Mouse (Mus musculus) heart, embryonic 11.5 days (tissue): ENCODE measurements at regions not wholly inside any gene's neighbourhood (a gene's known extent, or its start where the extent isn't known, plus 50 kb on each side); places are given as distances from the start of the nearest gene placed in this dataset.

Source experiments
- ATAC-seq: fragments of 200-750 bp; cut with Nextera tagmentation; replicated peaks from 2 replicates; pipeline ENCODE4 v1.8.0; 2017; ENCODE audit warnings: moderate library complexity; ENCODE audit not compliant: insufficient number of reproducible peaks, low FRiP score, low TSS enrichment
- H3K27ac ChIP-seq: fragments of 300-500 bp; sonication (generic); 2 replicates; pipeline ENCODE4 v1.5.1; 2014; ENCODE audit warnings: mild to moderate bottlenecking, low read depth, low read length
- H3K27me3 ChIP-seq: fragments of 300-500 bp; sonication (generic); 2 replicates; pipeline ENCODE4 v1.6.1; 2014; ENCODE audit warnings: mild to moderate bottlenecking, low read length, mixed read lengths; ENCODE audit not compliant: control insufficient read depth, insufficient read depth
- H3K36me3 ChIP-seq: fragments of 300-500 bp; sonication (generic); 2 replicates; pipeline ENCODE4 v1.6.1; 2014; ENCODE audit warnings: mild to moderate bottlenecking, low read length, moderate library complexity, mixed read lengths; ENCODE audit not compliant: control insufficient read depth, insufficient read depth
- H3K4me1 ChIP-seq: fragments of 300-500 bp; sonication (generic); 2 replicates; pipeline ENCODE4 v1.6.1; 2014; ENCODE audit warnings: low read length; ENCODE audit not compliant: control insufficient read depth, insufficient read depth
- H3K4me2 ChIP-seq: fragments of 300-500 bp; sonication (generic); 2 replicates; pipeline ENCODE4 v1.6.1; 2014; ENCODE audit warnings: mild to moderate bottlenecking, moderate library complexity
- H3K4me3 ChIP-seq: fragments of 300-500 bp; sonication (generic); 2 replicates; pipeline ENCODE4 v1.5.1; 2014; ENCODE audit warnings: low read depth, low read length
- H3K9ac ChIP-seq: fragments of 300-500 bp; sonication (generic); 2 replicates; pipeline ENCODE4 v1.6.1; 2014; ENCODE audit warnings: mild to moderate bottlenecking, low read depth, low read length, moderate library complexity
- H3K9me3 ChIP-seq: fragments of 300-500 bp; sonication (generic); replicated peaks from 2 replicates; pipeline ENCODE4 v1.6.1; 2016; ENCODE audit warnings: low read length; ENCODE audit not compliant: control insufficient read depth
- WGBS: fragments of 180-500 bp; shearing (Covaris S2); extraction: QIAGEN DNeasy Blood & Tissue Kit; methylation state at CpG from one replicate; pipeline ENCODE4 v1.1.7; 2014; ENCODE audit not compliant: insufficient replicate concordance; 5-methylcytosine and 5-hydroxymethylcytosine counted together

GRCm38 (mm10) chr8:8440903-8441302, 220.1 kb downstream of the Efnb2 start:
- Histone ChIP-seq H3K4me2 (peak overlapping the region; percentile 48), H3K27me3 (no peaks in the 10 kb centered on the region), H3K4me1 (peaks cover 6% of the 10 kb centered on the region), H3K27ac (peak overlapping the region; percentile 35), H3K9me3 (no peaks in the 10 kb centered on the region), H3K4me3 (no peak overlapping the region), H3K9ac (no peak overlapping the region), H3K36me3 (no peaks in the 10 kb centered on the region)
- ATAC-seq, result peak; percentile 52; the same call in 1 of the 2 replicates
- WGBS, result 50% methylated on average over 8 of the region's 8 CpGs

GRCm38 (mm10) chr8:8426201-8426600, 234.8 kb downstream of the Efnb2 start:
- WGBS, result 61% methylated on average over 4 of the region's 4 CpGs
- no peak for ATAC-seq
- H3K9ac ChIP-seq, result no peak overlapping the region
- H3K9me3 ChIP-seq, result no peaks in the 10 kb centered on the region
- no peaks in the 10 kb centered on the region for H3K36me3 ChIP-seq
- H3K27me3 ChIP-seq, result no peaks in the 10 kb centered on the region
- H3K4me2 ChIP-seq, result no peak overlapping the region
- H3K4me3 ChIP-seq, result no peak overlapping the region
- H3K27ac ChIP-seq, result no peak overlapping the region
- H3K4me1 ChIP-seq, result no peaks in the 10 kb centered on the region

- H3K9me3 ChIP-seq, result no peaks in the 10 kb centered on the region
- H3K4me3 ChIP-seq, result no peak overlapping the region
- no peak overlapping the region for H3K4me2 ChIP-seq
- no peak overlapping the region for H3K9ac ChIP-seq
- no peaks in the 10 kb centered on the region for H3K27me3 ChIP-seq
- ATAC-seq, result no peak
- no peaks in the 10 kb centered on the region for H3K4me1 ChIP-seq
- H3K36me3 ChIP-seq, result no peaks in the 10 kb centered on the region
- no peak overlapping the region for H3K27ac ChIP-seq
- 81% methylated on average over 2 of the region's 2 CpGs for WGBS
Measured at GRCm38 (mm10) chr8:8423443-8423842, 237.6 kb downstream of the Efnb2 start.

- WGBS, result 62% methylated on average over 5 of the region's 5 CpGs
- H3K27ac ChIP-seq, result no peak overlapping the region
- no peak overlapping the region for H3K4me2 ChIP-seq
- no peaks in the 10 kb centered on the region for H3K27me3 ChIP-seq
- no peak overlapping the region for H3K9ac ChIP-seq
- H3K4me3 ChIP-seq, result no peak overlapping the region
- H3K4me1 ChIP-seq, result no peaks in the 10 kb centered on the region
- no peaks in the 10 kb centered on the region for H3K36me3 ChIP-seq
- no peaks in the 10 kb centered on the region for H3K9me3 ChIP-seq
- ATAC-seq, result no peak
Measured at GRCm38 (mm10) chr8:8421713-8422112, 239.3 kb downstream of the Efnb2 start.

- no peak overlapping the region for H3K4me3 ChIP-seq
- no peak for ATAC-seq
- H3K4me1 ChIP-seq, result no peaks in the 10 kb centered on the region; the same call in 1 of the 2 replicates
- no peak overlapping the region for H3K4me2 ChIP-seq
- no peak overlapping the region for H3K9ac ChIP-seq
- no peaks in the 10 kb centered on the region for H3K27me3 ChIP-seq
- WGBS, result 72% methylated on average over 15 of the region's 15 CpGs
- no peaks in the 10 kb centered on the region for H3K36me3 ChIP-seq
- H3K9me3 ChIP-seq, result no peaks in the 10 kb centered on the region
- no peak overlapping the region for H3K27ac ChIP-seq
Measured at GRCm38 (mm10) chr8:8419360-8420330, 241.4 kb downstream of the Efnb2 start.

GRCm38 (mm10) chr8:8418929-8419328, 242.1 kb downstream of the Efnb2 start:
- no peaks in the 10 kb centered on the region for H3K27me3 ChIP-seq
- H3K9me3 ChIP-seq, result no peaks in the 10 kb centered on the region
- H3K4me2 ChIP-seq, result no peak overlapping the region
- 86% methylated on average over 6 of the region's 6 CpGs for WGBS
- no peak overlapping the region for H3K4me3 ChIP-seq
- no peaks in the 10 kb centered on the region; the same call in 1 of the 2 replicates for H3K4me1 ChIP-seq
- H3K9ac ChIP-seq, result no peak overlapping the region
- H3K27ac ChIP-seq, result no peak overlapping the region
- no peak for ATAC-seq
- H3K36me3 ChIP-seq, result no peaks in the 10 kb centered on the region

GRCm38 (mm10) chr8:8418525-8418924, 242.5 kb downstream of the Efnb2 start:
- Histone ChIP-seq H3K4me1 (no peaks in the 10 kb centered on the region; the same call in 1 of the 2 replicates), H3K4me3 (no peak overlapping the region), H3K36me3 (no peaks in the 10 kb centered on the region), H3K4me2 (no peak overlapping the region), H3K9me3 (no peaks in the 10 kb centered on the region), H3K27me3 (no peaks in the 10 kb centered on the region), H3K27ac (no peak overlapping the region), H3K9ac (no peak overlapping the region)
- ATAC-seq, result no peak
- 75% methylated on average over 2 of the region's 2 CpGs for WGBS

GRCm38 (mm10) chr8:8416092-8416701, 244.8 kb downstream of the Efnb2 start:
- H3K36me3 ChIP-seq, result no peaks in the 10 kb centered on the region
- 53% methylated on average over 10 of the region's 10 CpGs for WGBS
- no peak overlapping the region for H3K27ac ChIP-seq
- H3K9ac ChIP-seq, result no peak overlapping the region
- no peaks in the 10 kb centered on the region for H3K27me3 ChIP-seq
- no peak for ATAC-seq
- no peaks in the 10 kb centered on the region for H3K9me3 ChIP-seq
- H3K4me2 ChIP-seq, result no peak overlapping the region
- no peaks in the 10 kb centered on the region; the same call in 1 of the 2 replicates for H3K4me1 ChIP-seq
- no peak overlapping the region for H3K4me3 ChIP-seq
